Mouse (Mus musculus) ES-E14 (cell line): ENCODE measurements around the gene Timm13.

Experiments
- CHD2 ChIP-seq: IDR thresholded peaks from 2 replicates; pipeline ENCODE4 v1.6.1; 2014; ENCODE audit warnings: mild to moderate bottlenecking, low read depth, low read length, inconsistent platforms
- HCFC1 ChIP-seq: IDR thresholded peaks from 2 replicates; pipeline ENCODE4 v1.6.1; 2012; ENCODE audit warnings: low read length, inconsistent platforms, borderline replicate concordance; ENCODE audit not compliant: insufficient read depth

- TF ChIP-seq HCFC1 (no peak), CHD2 (no peak)
These were observed 38.5 kb downstream of the Timm13 start for GRCm38 (mm10) chr10:80862305-80862704.
